Mouse (Mus musculus) testis, adult 2 months (tissue): Measurements from ENCODE around the gene Pitpnm1. TPM values are rescaled to one million over a fixed set of nuclear protein-coding genes. Genes with fewer than 3 reads are reported as not detected.

Source experiments
- H3K27ac ChIP-seq: fragments of 200-500 bp; 2 replicates; pipeline ENCODE4 v1.5.1; 2012; ENCODE audit warnings: low read depth, low read length; ENCODE audit not compliant: control insufficient read depth, insufficient read depth
- H3K27me3 ChIP-seq: fragments of 200-500 bp; 2 replicates; pipeline ENCODE4 v1.6.1; 2012; ENCODE audit warnings: mild to moderate bottlenecking, low read length, moderate library complexity; ENCODE audit not compliant: control insufficient read depth, insufficient read depth
- H3K36me3 ChIP-seq: fragments of 200-500 bp; 2 replicates; pipeline ENCODE4 v1.6.1; 2012; ENCODE audit warnings: mild to moderate bottlenecking, low read length; ENCODE audit not compliant: control insufficient read depth, insufficient read depth
- H3K4me1 ChIP-seq: fragments of 200-500 bp; 2 replicates; pipeline ENCODE4 v1.6.1; 2012; ENCODE audit warnings: low read length; ENCODE audit not compliant: control insufficient read depth, insufficient read depth
- H3K4me3 ChIP-seq: fragments of 200-500 bp; 2 replicates; pipeline ENCODE4 v1.5.1; 2012; ENCODE audit warnings: low read depth, mild to moderate bottlenecking, low read length, moderate library complexity, mixed read lengths; ENCODE audit not compliant: control insufficient read depth
- CTCF ChIP-seq: fragments of 200-500 bp; IDR thresholded peaks from 2 replicates; pipeline ENCODE4 v1.5.1; 2012; ENCODE audit warnings: low read depth, mild to moderate bottlenecking, inconsistent platforms, low read length, moderate library complexity; ENCODE audit not compliant: control insufficient read depth, insufficient read depth, insufficient replicate concordance
- POLR2A ChIP-seq: fragments of 200-500 bp; IDR thresholded peaks from 2 replicates; pipeline ENCODE4 v1.6.1; 2012; ENCODE audit warnings: low read depth, mild to moderate bottlenecking, inconsistent platforms, low read length, moderate library complexity; ENCODE audit not compliant: control insufficient read depth
- polyA plus RNA-seq: library from polyadenylated mRNA; depleted of rRNA; stranded (reverse); fragments of >200 nt; gene quantifications from 2 replicates; pipeline ENCODE4 v1.2.3, GENCODE M21; 2012; rRNA removed

The Pitpnm1 gene
- polyA plus RNA-seq, result 31.9 and 42.8 TPM in 2 replicates

- Histone ChIP-seq H3K36me3 (no peaks in the 10 kb centered on the region), H3K27me3 (no peaks in the 10 kb centered on the region), H3K27ac (no peak within 1 kb of the TSS), H3K4me1 (peaks cover 42% of the 10 kb centered on the region), H3K4me3 (peak within 1 kb of the TSS; percentile 79)
- TF ChIP-seq POLR2A (no peak), CTCF (no peak)
These were observed at the start of gene Pitpnm1 for GRCm38 (mm10) chr19:4099837-4100717. Pitpnm1 (plus strand) TSS chr19:4099998.

GRCm38 (mm10) chr19:4051016-4051415 lies 48.8 kb upstream of the Pitpnm1 start:
- no peak overlapping the region for H3K27ac ChIP-seq
- no peaks in the 10 kb centered on the region for H3K36me3 ChIP-seq
- peaks cover 5% of the 10 kb centered on the region for H3K4me1 ChIP-seq
- no peak overlapping the region for H3K4me3 ChIP-seq
- H3K27me3 ChIP-seq, result no peaks in the 10 kb centered on the region
- TF ChIP-seq CTCF (peak; percentile 34; the same call in 1 of the 2 replicates), POLR2A (no peak)

DNA sequence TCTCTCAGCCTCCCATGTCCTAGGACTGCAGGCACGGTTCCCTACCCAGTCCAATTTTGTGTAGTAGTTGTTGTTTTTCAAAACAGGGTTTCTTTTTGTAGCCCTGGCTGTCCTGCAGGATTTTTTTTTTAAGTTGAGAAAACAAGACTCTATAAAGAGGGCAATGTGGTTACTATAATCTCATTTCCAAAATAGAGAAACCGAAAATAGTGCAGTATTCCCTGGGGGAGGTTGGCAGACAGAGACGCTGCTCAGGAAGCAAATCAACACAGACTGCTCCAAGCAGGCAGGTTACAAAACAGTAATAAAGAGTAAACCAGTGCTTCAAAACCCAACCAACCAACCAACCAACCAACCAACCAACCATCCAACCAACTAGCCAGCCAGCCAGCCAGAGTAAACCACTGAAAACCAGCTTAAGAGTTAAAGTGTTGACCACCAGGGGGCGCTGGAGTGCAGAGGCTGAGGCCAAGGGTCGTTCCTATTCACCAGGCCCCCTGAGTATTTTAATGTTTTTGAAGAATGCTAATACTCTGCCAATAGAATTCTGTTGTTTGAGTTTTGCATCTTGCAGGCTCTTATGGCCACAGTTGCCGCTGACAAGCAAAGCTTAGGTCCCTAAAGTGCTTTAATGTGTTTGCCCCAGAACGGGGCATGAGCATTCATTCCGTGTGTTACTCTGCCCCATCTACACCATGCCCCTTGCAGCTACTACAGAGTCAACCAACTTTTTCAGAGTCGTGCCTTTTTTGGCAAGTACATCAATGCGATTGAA lies 47.9 kb upstream of the Pitpnm1 start:
- H3K27ac ChIP-seq, result no peak overlapping the region
- peaks cover under 1% of the 10 kb centered on the region for H3K4me1 ChIP-seq
- H3K4me3 ChIP-seq, result no peak overlapping the region
- H3K27me3 ChIP-seq, result no peaks in the 10 kb centered on the region
- TF ChIP-seq POLR2A (no peak), CTCF (peak; percentile 87)
- H3K36me3 ChIP-seq, result no peaks in the 10 kb centered on the region

- H3K4me3 ChIP-seq, result no peak overlapping the region
- H3K27me3 ChIP-seq, result no peaks in the 10 kb centered on the region
- TF ChIP-seq CTCF (no peak), POLR2A (no peak)
- H3K4me1 ChIP-seq, result no peaks in the 10 kb centered on the region
- H3K27ac ChIP-seq, result no peak overlapping the region
- no peaks in the 10 kb centered on the region for H3K36me3 ChIP-seq
These were observed 47.2 kb upstream of the Pitpnm1 start for GRCm38 (mm10) chr19:4052516-4053030.

DNA sequence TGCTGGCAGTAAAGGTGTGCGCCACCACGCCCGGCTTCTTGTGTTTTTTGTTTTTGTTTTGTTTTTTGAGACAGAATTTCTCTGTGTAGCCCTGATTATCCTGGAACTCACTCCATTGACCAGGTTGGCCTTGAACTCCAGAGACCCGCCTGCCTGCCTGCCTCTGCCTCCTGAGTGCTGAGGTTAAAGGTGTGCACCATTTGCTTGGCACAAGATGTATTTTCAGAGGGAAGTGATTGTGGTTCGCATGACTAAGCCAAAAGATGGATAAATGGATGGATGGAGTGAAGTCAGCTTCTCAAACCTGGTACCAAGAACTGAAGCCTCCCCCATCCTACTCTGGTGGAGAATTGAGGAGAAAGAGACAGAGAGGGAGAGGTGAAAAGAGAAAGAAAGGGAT lies 45.2 kb upstream of the Pitpnm1 start:
- TF ChIP-seq CTCF (no peak), POLR2A (no peak)
- no peaks in the 10 kb centered on the region for H3K27me3 ChIP-seq
- no peak overlapping the region for H3K4me3 ChIP-seq
- no peak overlapping the region for H3K27ac ChIP-seq
- H3K4me1 ChIP-seq, result no peaks in the 10 kb centered on the region
- no peaks in the 10 kb centered on the region for H3K36me3 ChIP-seq

DNA sequence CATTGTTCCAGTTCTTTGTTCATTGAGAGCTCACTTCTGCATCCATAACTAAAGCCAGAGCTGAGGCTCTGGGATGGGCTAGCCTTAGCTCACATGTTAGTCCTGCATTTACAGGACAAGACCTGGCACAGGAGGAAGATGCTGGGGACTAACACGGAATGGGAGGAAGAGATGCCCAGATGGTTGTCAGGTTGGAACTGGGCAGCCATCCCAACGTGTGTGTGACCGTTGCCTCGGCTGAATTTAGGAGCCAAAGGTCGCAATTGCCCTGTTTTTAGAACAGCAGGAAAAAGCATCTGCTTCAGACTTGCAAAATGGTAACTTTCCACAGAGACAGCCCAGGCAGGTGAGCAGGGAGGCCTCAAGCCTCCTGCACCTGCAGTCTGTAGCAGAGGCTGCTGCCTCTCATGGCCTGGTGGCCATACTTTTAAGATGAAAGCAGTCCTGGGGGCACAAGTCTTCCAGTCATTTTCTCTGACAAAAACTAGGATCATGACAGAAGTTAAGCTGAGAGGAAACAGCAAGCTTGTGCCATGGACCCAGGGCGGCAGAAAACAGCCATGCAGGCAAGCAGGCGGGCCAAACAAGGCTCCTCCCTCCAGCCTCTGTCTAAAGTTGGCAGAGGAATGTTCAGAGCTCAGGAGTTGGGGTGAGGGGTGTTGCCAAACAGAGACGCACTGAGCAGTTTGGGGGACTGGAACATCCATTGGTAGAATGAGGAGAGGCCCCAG lies 44.4 kb upstream of the Pitpnm1 start:
- Histone ChIP-seq H3K4me3 (no peak overlapping the region), H3K4me1 (no peaks in the 10 kb centered on the region), H3K36me3 (no peaks in the 10 kb centered on the region), H3K27me3 (no peaks in the 10 kb centered on the region), H3K27ac (no peak overlapping the region)
- TF ChIP-seq POLR2A, result no peak
- no peak for TF ChIP-seq CTCF
